Mouse (Mus musculus) megakaryocyte progenitor cell, adult 5-6 weeks (primary cell): ENCODE data around the gene Slc27a3. TPM values are rescaled to one million over a fixed set of nuclear protein-coding genes. Genes with fewer than 3 reads are reported as not detected.
"Not testable (repeated sequence)": the region's sequence is repeated elsewhere in the genome, so short reads cannot be mapped to it uniquely, and the experiment has no call there.

Experiments used
- ATAC-seq: replicated peaks from 2 replicates; pipeline ENCODE4 v1.8.0; 2016; ENCODE audit warnings: mild to moderate bottlenecking, moderate TSS enrichment, inconsistent platforms; ENCODE audit not compliant: poor library complexity
- total RNA-seq, 2 experiments: library from RNA; stranded (forward) in 1 of 2; stranded (reverse) in 1 of 2; fragments of 157-497, 149-512 nt in 1 of 2; fragments of 200-1000 nt in 1 of 2; gene quantifications; 2 replicates each; pipeline versions ENCODE4 v1.2.3 to v1.2.4; 2015 to 2017

Slc27a3 gene
- total RNA-seq, 2 experiments from 2014 or later, result 0.32 to 0.83 TPM

DNA sequence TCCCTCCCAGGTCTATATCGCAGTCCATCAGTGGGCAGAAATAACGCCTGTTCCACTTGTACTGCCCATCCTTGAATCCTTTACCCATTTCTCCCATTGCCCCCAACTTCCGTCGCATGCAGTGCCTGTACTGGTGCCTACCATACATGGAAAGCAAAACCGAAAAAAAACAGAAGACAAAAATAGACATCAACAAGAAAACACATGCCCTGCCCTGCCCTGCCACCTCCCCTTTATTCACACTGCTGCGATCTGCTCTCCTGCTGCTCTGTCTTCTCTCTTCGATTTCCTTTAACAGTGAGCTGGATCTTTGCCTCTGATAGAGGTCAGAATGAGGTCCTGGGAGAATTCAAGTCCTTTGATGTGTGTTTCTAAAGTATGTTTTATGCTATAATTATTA is 31.8 kb downstream of the Slc27a3 start:
- ATAC-seq, result no peak

GRCm38 (mm10) chr3:90347847-90348246 is 41.9 kb downstream of the Slc27a3 start:
- ATAC-seq, result no peak

- ATAC-seq, result not testable (repeated sequence)
Measured at GRCm38 (mm10) chr3:90342853-90343252, 46.9 kb downstream of the Slc27a3 start.

DNA sequence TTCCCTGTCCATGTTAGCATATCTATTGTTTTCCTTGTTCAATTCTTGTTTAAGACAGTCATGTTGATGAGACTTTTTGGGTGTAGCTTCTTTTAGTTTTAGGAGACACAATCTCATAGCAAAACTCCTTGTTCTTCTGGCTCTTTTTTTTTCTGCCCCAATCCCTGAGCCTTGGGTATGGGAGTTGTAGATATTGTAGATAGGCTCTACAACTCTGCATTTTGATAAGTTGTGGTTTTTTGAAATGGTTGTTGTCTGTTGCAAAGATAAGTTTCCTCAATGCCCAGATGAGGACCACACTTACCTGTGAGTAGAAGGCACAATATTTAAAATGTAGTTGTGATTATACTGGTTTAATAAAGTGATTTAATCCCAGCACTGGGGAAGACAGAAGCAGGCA is 49.6 kb downstream of the Slc27a3 start:
- peak; percentile 20; the same call in 1 of the 2 replicates for ATAC-seq

DNA sequence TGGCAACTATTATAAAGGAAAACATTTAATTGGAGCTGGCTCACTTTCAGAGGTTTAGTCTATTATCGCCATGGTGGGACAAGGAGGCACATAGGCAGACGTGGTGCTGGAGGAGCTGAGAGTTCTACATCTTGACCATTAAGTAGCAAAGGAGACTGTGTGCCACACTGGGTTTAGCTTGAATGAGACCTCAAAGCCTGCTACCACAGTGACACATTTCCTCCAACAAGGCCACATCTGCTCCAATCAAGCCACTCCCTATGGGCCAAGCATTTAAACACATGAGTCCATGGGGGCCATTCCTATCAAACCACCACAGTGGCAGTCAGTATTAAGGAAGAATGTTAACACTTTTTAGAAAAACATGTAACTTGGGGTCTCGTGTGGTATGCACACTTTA is 51.5 kb downstream of the Slc27a3 start:
- ATAC-seq, result no peak

- ATAC-seq, result peak; percentile 80
Measured at GRCm38 (mm10) chr3:90335517-90335916, 54.2 kb downstream of the Slc27a3 start.

Other genes starting within 250 kb of the Slc27a3 start
- gene Rps27, start 176.3 kb downstream of the Slc27a3 start, total RNA-seq (2015), result 3,216 and 3,430 TPM in 2 replicates
- gene Rps27, start 176.3 kb downstream of the Slc27a3 start, total RNA-seq (2017), result 4,924 and 5,654 TPM in 2 replicates
- 0.61 and 1.4 TPM in 2 replicates for gene Rab13, start 176.2 kb downstream of the Slc27a3 start, total RNA-seq (2015)
- 1.2 and 1.6 TPM in 2 replicates for gene Rab13, start 176.2 kb downstream of the Slc27a3 start, total RNA-seq (2017)
- 91.6 and 102 TPM in 2 replicates for gene Jtb, start 158.3 kb downstream of the Slc27a3 start, total RNA-seq (2015)
- gene Jtb, start 158.3 kb downstream of the Slc27a3 start, total RNA-seq (2017), result 43.1 and 48.6 TPM in 2 replicates
- gene Creb3l4, start 146.4 kb downstream of the Slc27a3 start, total RNA-seq (2015), result 0.39 TPM in 1 of 2 replicates, not detected in the other
- not detected in 2 replicates for gene Creb3l4, start 146.4 kb downstream of the Slc27a3 start, total RNA-seq (2017)
- 15.6 and 19.5 TPM in 2 replicates for gene Slc39a1, start 141.8 kb downstream of the Slc27a3 start, total RNA-seq (2015)
- 31.4 and 41.2 TPM in 2 replicates for gene Slc39a1, start 141.8 kb downstream of the Slc27a3 start, total RNA-seq (2017)
- 30.9 and 32.5 TPM in 2 replicates for gene Crtc2, start 135.8 kb downstream of the Slc27a3 start, total RNA-seq (2015)
- gene Crtc2, start 135.8 kb downstream of the Slc27a3 start, total RNA-seq (2017), result 10.2 and 18.2 TPM in 2 replicates
- 16.5 and 21.9 TPM in 2 replicates for gene Dennd4b, start 124.8 kb downstream of the Slc27a3 start, total RNA-seq (2015)
- 8.9 and 10.4 TPM in 2 replicates for gene Dennd4b, start 124.8 kb downstream of the Slc27a3 start, total RNA-seq (2017)
- gene Gatad2b, start 96.8 kb downstream of the Slc27a3 start, total RNA-seq (2015), result 87.0 and 96.0 TPM in 2 replicates
- gene Gatad2b, start 96.8 kb downstream of the Slc27a3 start, total RNA-seq (2017), result 17.7 and 22.7 TPM in 2 replicates
- 17.5 and 20.2 TPM in 2 replicates for gene Ints3, start 43.7 kb upstream of the Slc27a3 start, total RNA-seq (2015)
- 21.6 and 24.7 TPM in 2 replicates for gene Ints3, start 43.7 kb upstream of the Slc27a3 start, total RNA-seq (2017)
- not detected in 2 replicates for gene Npr1, start 75.9 kb upstream of the Slc27a3 start, total RNA-seq (2015)
- not detected in 2 replicates for gene Npr1, start 75.9 kb upstream of the Slc27a3 start, total RNA-seq (2017)
- gene Ilf2, start 86.2 kb upstream of the Slc27a3 start, total RNA-seq (2015), result 120 and 136 TPM in 2 replicates
- gene Ilf2, start 86.2 kb upstream of the Slc27a3 start, total RNA-seq (2017), result 204 and 227 TPM in 2 replicates
- gene Snapin, start 101.1 kb upstream of the Slc27a3 start, total RNA-seq (2015), result 41.2 and 42.1 TPM in 2 replicates
- gene Snapin, start 101.1 kb upstream of the Slc27a3 start, total RNA-seq (2017), result 32.3 and 45.0 TPM in 2 replicates
- 112 and 119 TPM in 2 replicates for gene Chtop, start 119.6 kb upstream of the Slc27a3 start, total RNA-seq (2015)
- 96.0 and 114 TPM in 2 replicates for gene Chtop, start 119.6 kb upstream of the Slc27a3 start, total RNA-seq (2017)
- 123 and 145 TPM in 2 replicates for gene S100a1, start 124.5 kb upstream of the Slc27a3 start, total RNA-seq (2015)
- gene S100a1, start 124.5 kb upstream of the Slc27a3 start, total RNA-seq (2017), result 121 and 131 TPM in 2 replicates
- gene S100a13, start 124.5 kb upstream of the Slc27a3 start, total RNA-seq (2015), result 49.3 and 59.5 TPM in 2 replicates
- gene S100a13, start 124.5 kb upstream of the Slc27a3 start, total RNA-seq (2017), result 84.2 and 96.0 TPM in 2 replicates
- gene S100a14, start 136.9 kb upstream of the Slc27a3 start, total RNA-seq (2015), result not detected in 2 replicates
- 0.33 TPM in 1 of 2 replicates, not detected in the other for gene S100a14, start 136.9 kb upstream of the Slc27a3 start, total RNA-seq (2017)
- gene S100a16, start 147.3 kb upstream of the Slc27a3 start, total RNA-seq (2015), result 1.0 TPM in 1 of 2 replicates, not detected in the other
- not detected in 2 replicates for gene S100a16, start 147.3 kb upstream of the Slc27a3 start, total RNA-seq (2017)
- not detected in 2 replicates for gene S100a3, start 170.6 kb upstream of the Slc27a3 start, total RNA-seq (2015)
- gene S100a3, start 170.6 kb upstream of the Slc27a3 start, total RNA-seq (2017), result not detected in 2 replicates
- gene S100a2, start 200.3 kb upstream of the Slc27a3 start, total RNA-seq (2015), result not detected in 2 replicates
- not detected in 2 replicates for gene S100a2, start 200.3 kb upstream of the Slc27a3 start, total RNA-seq (2017)
- gene Gm42674, start 212.0 kb upstream of the Slc27a3 start, total RNA-seq (2015), result not detected in 2 replicates
- not detected in 2 replicates for gene Gm42674, start 212.0 kb upstream of the Slc27a3 start, total RNA-seq (2017)
- gene S100a4, start 213.8 kb upstream of the Slc27a3 start, total RNA-seq (2015), result 31.5 and 39.6 TPM in 2 replicates
- gene S100a4, start 213.8 kb upstream of the Slc27a3 start, total RNA-seq (2017), result 19.4 and 53.6 TPM in 2 replicates
- not detected in 2 replicates for gene S100a5, start 218.6 kb upstream of the Slc27a3 start, total RNA-seq (2015)
- not detected in 2 replicates for gene S100a5, start 218.6 kb upstream of the Slc27a3 start, total RNA-seq (2017)
- gene S100a6, start 222.9 kb upstream of the Slc27a3 start, total RNA-seq (2015), result 31.2 and 57.3 TPM in 2 replicates
- 10.7 and 21.3 TPM in 2 replicates for gene S100a6, start 222.9 kb upstream of the Slc27a3 start, total RNA-seq (2017)